Mouse (Mus musculus) mouse embryonic stem cell (cell line): ENCODE measurements around the gene Entr1.
"Not testable (repeated sequence)": the region's sequence is repeated elsewhere in the genome, so short reads cannot be mapped to it uniquely, and the experiment has no call there.

Experiments
- in situ Hi-C, 2 experiments: fragments of 300-500 bp; cut with MboI; formaldehyde crosslinking; loops; 1 replicate in 1 of 2; 3 replicates in 1 of 2; pipeline ENCODE4 v1.14.3; 2019 to 2020; ENCODE audit warnings: low sequenced_read_pairs in 2 of 2, low pct_unique_long_range_greater_than_20kb in 1 of 2, mixed read lengths in 1 of 2; ENCODE audit not compliant: unreplicated experiment in 1 of 2

The Entr1 gene

GRCm38 (mm10) chr2:26398978-26399377 lies 9.9 kb upstream of the Entr1 start:
- in situ Hi-C loops, result no loop called here

- in situ Hi-C loops, result no loop called here
These were observed 2.5 kb upstream of the Entr1 start for GRCm38 (mm10) chr2:26391617-26392016.

- in situ Hi-C loops, result no loop called here
These were observed 1.8 kb upstream of the Entr1 start for GRCm38 (mm10) chr2:26390954-26391353.

GRCm38 (mm10) chr2:26388682-26389153 lies 398 bp downstream of the Entr1 start:
- in situ Hi-C loops, result no loop called here

GRCm38 (mm10) chr2:26387713-26388112 lies 1.4 kb downstream of the Entr1 start:
- in situ Hi-C loops, result no loop called here

- in situ Hi-C loops, result not testable (repeated sequence)
These were observed 8.2 kb downstream of the Entr1 start for GRCm38 (mm10) chr2:26380871-26381270.

- in situ Hi-C loops, result no loop called here
These were observed 8.9 kb downstream of the Entr1 start, which contains the start of gene Snapc4 for GRCm38 (mm10) chr2:26380131-26380771. Gene Snapc4, minus strand, starts transcription at chr2:26380653.

- in situ Hi-C loops, result no loop called here
These were observed 16.7 kb downstream of the Entr1 start for GRCm38 (mm10) chr2:26372396-26372795.

- in situ Hi-C loops, result no loop called here
These were observed 20.5 kb downstream of the Entr1 start for GRCm38 (mm10) chr2:26368572-26368971.

GRCm38 (mm10) chr2:26367911-26368310 lies 21.2 kb downstream of the Entr1 start:
- in situ Hi-C loops, result no loop called here

- in situ Hi-C loops, result no loop called here
These were observed 24.2 kb downstream of the Entr1 start for GRCm38 (mm10) chr2:26364738-26365465.

GRCm38 (mm10) chr2:26363481-26363880 lies 25.6 kb downstream of the Entr1 start:
- in situ Hi-C loops, result no loop called here

GRCm38 (mm10) chr2:26362991-26363390 lies 26.1 kb downstream of the Entr1 start:
- in situ Hi-C loops, result no loop called here

- in situ Hi-C loops, result no loop called here
These were observed 28.3 kb downstream of the Entr1 start, which contains the start of gene Card9 for GRCm38 (mm10) chr2:26360772-26361171. Gene Card9, minus strand, starts transcription at chr2:26360918.

- in situ Hi-C loops, result no loop called here
These were observed 29.1 kb downstream of the Entr1 start for GRCm38 (mm10) chr2:26359983-26360382.

GRCm38 (mm10) chr2:26358667-26359320 lies 30.3 kb downstream of the Entr1 start:
- in situ Hi-C loops, result no loop called here

- in situ Hi-C loops, result no loop called here
These were observed 31.6 kb downstream of the Entr1 start for GRCm38 (mm10) chr2:26357484-26357883.

- in situ Hi-C loops, result no loop called here
These were observed 32.4 kb downstream of the Entr1 start for GRCm38 (mm10) chr2:26356678-26357077.

- in situ Hi-C loops, result no loop called here
These were observed 32.9 kb downstream of the Entr1 start for GRCm38 (mm10) chr2:26356231-26356630.
